Mouse (Mus musculus): Measurements from ENCODE around the gene Fam193b. TPM values are rescaled to one million over a fixed set of nuclear protein-coding genes. Genes with fewer than 3 reads are reported as not detected.
"Not testable (repeated sequence)": the region's sequence is repeated elsewhere in the genome, so short reads cannot be mapped to it uniquely, and the experiment has no call there.

Gene Fam193b
- total RNA-seq (2021), result 10 to 100 TPM; 22.8 to 24.2 TPM

GRCm38 (mm10) chr13:55571027-55571751, at the start of gene Fam193b:
Fam193b (minus strand) TSS chr13:55571120.
- DNase-seq, result peak; percentile 96 to 98
- intact Hi-C loops (cut with DNase I), result loop anchor here (2.0 kb wide), 1 partner anchor 32 kb away; no protein-coding TSS in a partner anchor

GRCm38 (mm10) chr13:55620275-55620674, 49.4 kb upstream of the Fam193b start:
- intact Hi-C loops (cut with DNase I), result no loop called here
- DNase-seq, result no peak

- DNase-seq, result no peak
- intact Hi-C loops (cut with DNase I), result no loop called here
Measured at GRCm38 (mm10) chr13:55619328-55619727, 48.4 kb upstream of the Fam193b start.

GRCm38 (mm10) chr13:55613471-55613870, 42.6 kb upstream of the Fam193b start:
- intact Hi-C loops (cut with DNase I), result no loop called here
- no peak for DNase-seq

GRCm38 (mm10) chr13:55611996-55612395, 41.1 kb upstream of the Fam193b start:
- intact Hi-C loops (cut with DNase I), result no loop called here
- peak in 1 of 2 experiments; percentile 31 for DNase-seq

- intact Hi-C loops (cut with DNase I), result no loop called here
- no peak for DNase-seq
Measured at GRCm38 (mm10) chr13:55607624-55608006, 36.7 kb upstream of the Fam193b start.

- intact Hi-C loops (cut with DNase I), result no loop called here
- DNase-seq, result no peak
Measured at GRCm38 (mm10) chr13:55606899-55607623, 36.1 kb upstream of the Fam193b start.

GRCm38 (mm10) chr13:55604606-55605005, 33.7 kb upstream of the Fam193b start:
- intact Hi-C loops (cut with DNase I), result no loop called here
- DNase-seq, result no peak

GRCm38 (mm10) chr13:55601611-55602010, 30.7 kb upstream of the Fam193b start:
- intact Hi-C loops (cut with DNase I), result loop anchor here (1.0 kb wide), 1 partner anchor 39 kb away; no protein-coding TSS in a partner anchor

GRCm38 (mm10) chr13:55600657-55601056, 29.7 kb upstream of the Fam193b start:
- peak; percentile 11 to 17 for DNase-seq
- intact Hi-C loops (cut with DNase I), result loop anchor here (1.0 kb wide), 2 partner anchors 40 to 128 kb away; no protein-coding TSS in a partner anchor

More at GRCm38 (mm10) chr13:55601611-55602010, 30.7 kb upstream of the Fam193b start:
- DNase-seq, result peak; percentile 82 to 90

- peak; percentile 91 to 92 for DNase-seq
- intact Hi-C loops (cut with DNase I), result loop anchor here (1.0 kb wide), 1 partner anchor 128 kb away; no protein-coding TSS in a partner anchor
Measured at GRCm38 (mm10) chr13:55599566-55600540, 28.9 kb upstream of the Fam193b start, which contains the start of gene B4galt7. B4galt7 (plus strand) TSS chr13:55599896.

- intact Hi-C loops (cut with DNase I), result no loop called here
- DNase-seq, result no peak
Measured at GRCm38 (mm10) chr13:55596802-55597201, 25.9 kb upstream of the Fam193b start.

GRCm38 (mm10) chr13:55595375-55595774, 24.5 kb upstream of the Fam193b start:
- no peak for DNase-seq
- intact Hi-C loops (cut with DNase I), result no loop called here

- DNase-seq, result no peak
- intact Hi-C loops (cut with DNase I), result no loop called here
Measured at GRCm38 (mm10) chr13:55593254-55593747, 22.4 kb upstream of the Fam193b start.

GRCm38 (mm10) chr13:55592512-55593253, 21.8 kb upstream of the Fam193b start:
- intact Hi-C loops (cut with DNase I), result no loop called here

GRCm38 (mm10) chr13:55591961-55592490, 21.1 kb upstream of the Fam193b start:
- intact Hi-C loops (cut with DNase I), result no loop called here
- no peak for DNase-seq

More at GRCm38 (mm10) chr13:55592512-55593253, 21.8 kb upstream of the Fam193b start:
- peak; percentile 97 for DNase-seq

GRCm38 (mm10) chr13:55578086-55578485, 7.2 kb upstream of the Fam193b start:
- intact Hi-C loops (cut with DNase I), result no loop called here
- no peak for DNase-seq

GRCm38 (mm10) chr13:55576872-55577271, 6.0 kb upstream of the Fam193b start:
- intact Hi-C loops (cut with DNase I); DNase-seq: not testable (repeated sequence)

- intact Hi-C loops (cut with DNase I), result no loop called here
- no peak for DNase-seq
Measured at GRCm38 (mm10) chr13:55575932-55576331, 5.0 kb upstream of the Fam193b start.
